Mouse (Mus musculus) forebrain, embryonic 14.5 days (tissue): Measurements from ENCODE around the gene Klf6. TPM values are rescaled to one million over a fixed set of nuclear protein-coding genes. Genes with fewer than 3 reads are reported as not detected.

Experiments used
- ATAC-seq: fragments of 200-750 bp; cut with Nextera tagmentation; 2 replicates; pipeline ENCODE4 v1.8.0; 2017; ENCODE audit warnings: mild to moderate bottlenecking, moderate library complexity
- DNase-seq: peaks from one replicate; pipeline ENCODE4 v3.0.0-alpha.2; 2015; ENCODE audit warnings: low spot score
- H3K27ac ChIP-seq: fragments of 300-500 bp; sonication (generic); 2 replicates; pipeline ENCODE4 v1.5.1; 2014; ENCODE audit warnings: low read depth, mild to moderate bottlenecking, control low read depth, low read length, moderate library complexity
- H3K27me3 ChIP-seq: fragments of 300-500 bp; sonication (generic); replicated peaks from 2 replicates; pipeline ENCODE4 v1.6.1; 2014; ENCODE audit warnings: low read length, control low read depth, mixed read lengths; ENCODE audit not compliant: control insufficient read depth, insufficient read depth
- H3K36me3 ChIP-seq: fragments of 300-500 bp; sonication (generic); 2 replicates; pipeline ENCODE4 v1.6.1; 2014; ENCODE audit warnings: low read length, control low read depth; ENCODE audit not compliant: control insufficient read depth, insufficient read depth
- H3K4me1 ChIP-seq: fragments of 300-500 bp; sonication (generic); 2 replicates; pipeline ENCODE4 v1.6.1; 2014; ENCODE audit warnings: antibody characterized with exemption, low read length, control low read depth; ENCODE audit not compliant: control insufficient read depth, insufficient read depth
- H3K4me2 ChIP-seq: fragments of 300-500 bp; sonication (generic); 2 replicates; pipeline ENCODE4 v1.6.1; 2014; ENCODE audit warnings: mild to moderate bottlenecking, control low read depth, low read length
- H3K4me3 ChIP-seq: fragments of 300-500 bp; sonication (generic); 2 replicates; pipeline ENCODE4 v1.5.1; 2014; ENCODE audit warnings: low read depth, low read length, control low read depth
- H3K9ac ChIP-seq: fragments of 300-500 bp; sonication (generic); 2 replicates; pipeline ENCODE4 v1.6.1; 2014; ENCODE audit warnings: mild to moderate bottlenecking, low read length, control low read depth, moderate library complexity
- H3K9me3 ChIP-seq: fragments of 300-500 bp; sonication (generic); replicated peaks from 2 replicates; pipeline ENCODE4 v1.6.1; 2016; ENCODE audit warnings: low read length, control low read depth, mixed read lengths; ENCODE audit not compliant: control insufficient read depth
- WGBS: fragments of 180-500 bp; shearing (Covaris S2); extraction: QIAGEN DNeasy Blood & Tissue Kit; methylation state at CpG from one replicate; pipeline ENCODE4 v1.1.7; 2014; 5-methylcytosine and 5-hydroxymethylcytosine counted together
- polyA plus RNA-seq: library from polyadenylated mRNA; unstranded; fragments of >200 nt; fragmentation: Nextera tagmentation; extraction: Ambion mirVana; gene quantifications from 2 replicates; pipeline ENCODE4 v1.2.1, GENCODE M21; 2014

Gene Klf6
- polyA plus RNA-seq, 1 experiment from 2014 or later: 56.9 TPM

- no peak overlapping the region for H3K9ac ChIP-seq
- DNase-seq (no peak), ATAC-seq (no peak)
- 3% methylated on average over 7 of the region's 7 CpGs for WGBS
- H3K9me3 ChIP-seq: no peaks in the 10 kb centered on the region
- no peaks in the 10 kb centered on the region for H3K27me3 ChIP-seq
- H3K4me2 ChIP-seq: no peak overlapping the region
- no peak overlapping the region for H3K4me3 ChIP-seq
- H3K36me3 ChIP-seq: no peaks in the 10 kb centered on the region
- H3K27ac ChIP-seq: no peak overlapping the region
- no peaks in the 10 kb centered on the region; the same call in 1 of the 2 replicates for H3K4me1 ChIP-seq
These were observed 29.3 kb upstream of the Klf6 start for GRCm38 (mm10) chr13:5831976-5832375.

DNA sequence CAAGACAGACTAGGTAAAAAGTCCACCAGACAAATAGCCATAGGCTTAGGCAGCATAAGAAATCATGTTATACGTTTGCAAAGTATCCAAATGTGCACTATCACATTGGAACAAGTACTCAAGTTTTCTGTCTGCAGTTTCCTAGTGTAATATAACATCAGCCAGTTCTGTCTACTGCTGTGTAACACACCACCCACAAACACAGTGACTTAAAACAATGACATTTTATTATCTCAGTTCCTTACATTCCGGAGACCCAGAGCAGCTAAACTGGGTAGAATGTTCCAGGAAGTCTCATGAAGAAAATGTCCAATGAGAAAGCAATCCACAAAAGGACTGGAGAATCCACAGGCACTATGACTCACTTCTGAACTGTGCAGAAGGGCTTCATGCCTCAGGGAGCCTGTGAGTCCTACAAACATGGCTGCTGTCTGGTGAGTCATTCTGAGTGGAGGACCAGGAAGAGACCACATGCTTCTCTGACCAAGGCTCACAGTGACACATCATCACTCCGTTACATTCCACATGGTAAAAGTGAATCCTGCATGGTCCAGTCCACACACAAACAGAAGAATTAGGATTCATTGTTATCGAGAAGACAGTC lies 24.0 kb upstream of the Klf6 start:
- no peaks in the 10 kb centered on the region for H3K27me3 ChIP-seq
- H3K9me3 ChIP-seq: no peaks in the 10 kb centered on the region
- H3K4me2 ChIP-seq: no peak overlapping the region
- H3K27ac ChIP-seq: no peak overlapping the region
- no peaks in the 10 kb centered on the region for H3K4me1 ChIP-seq
- ATAC-seq: no peak
- no peak for DNase-seq
- no peak overlapping the region for H3K9ac ChIP-seq
- no peak overlapping the region for H3K4me3 ChIP-seq
- 85% methylated on average over 4 of the region's 4 CpGs for WGBS
- no peaks in the 10 kb centered on the region for H3K36me3 ChIP-seq

GRCm38 (mm10) chr13:5841418-5841817 lies 19.9 kb upstream of the Klf6 start:
- Histone ChIP-seq H3K9me3 (no peaks in the 10 kb centered on the region), H3K4me1 (no peaks in the 10 kb centered on the region), H3K27ac (no peak overlapping the region), H3K9ac (no peak overlapping the region), H3K27me3 (no peaks in the 10 kb centered on the region), H3K4me2 (no peak overlapping the region), H3K4me3 (no peak overlapping the region), H3K36me3 (no peaks in the 10 kb centered on the region)
- WGBS: 94% methylated on average over 6 of the region's 6 CpGs
- DNase-seq: no peak
- ATAC-seq: no peak

DNA sequence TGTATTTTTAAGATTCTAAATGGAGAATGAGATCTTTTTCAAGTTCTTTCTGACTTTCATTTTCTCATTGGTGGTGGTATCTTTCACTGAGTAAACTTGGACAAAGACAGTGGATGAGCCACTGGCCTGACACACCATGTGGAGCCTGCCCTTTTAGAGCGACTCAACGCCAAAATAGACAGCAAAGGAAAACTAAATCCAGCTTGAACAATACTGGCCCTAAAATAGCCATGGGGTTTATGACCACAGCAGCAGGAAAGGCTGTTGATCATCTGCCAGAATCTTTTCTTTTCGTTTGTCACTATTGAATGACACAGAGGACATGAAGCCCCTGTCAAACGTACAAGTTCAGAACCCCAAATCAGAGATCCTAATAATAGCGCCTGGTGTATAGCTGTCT lies 18.4 kb upstream of the Klf6 start:
- no peak for DNase-seq
- Histone ChIP-seq H3K9ac (no peak overlapping the region), H3K27ac (no peak overlapping the region), H3K4me1 (no peaks in the 10 kb centered on the region), H3K4me3 (no peak overlapping the region), H3K4me2 (no peak overlapping the region), H3K27me3 (no peaks in the 10 kb centered on the region), H3K9me3 (no peaks in the 10 kb centered on the region), H3K36me3 (no peaks in the 10 kb centered on the region)
- 73% methylated on average over 5 of the region's 5 CpGs for WGBS
- no peak for ATAC-seq

- WGBS: 41% methylated on average over 2 of the region's 2 CpGs
- H3K9me3 ChIP-seq: no peaks in the 10 kb centered on the region
These were observed 17.5 kb upstream of the Klf6 start for GRCm38 (mm10) chr13:5843829-5844228.

GRCm38 (mm10) chr13:5844338-5844737 lies 16.9 kb upstream of the Klf6 start:
- H3K4me2 ChIP-seq: no peak overlapping the region
- H3K27ac ChIP-seq: no peak overlapping the region
- ATAC-seq (no peak), DNase-seq (no peak)
- H3K9ac ChIP-seq: no peak overlapping the region
- no peaks in the 10 kb centered on the region for H3K27me3 ChIP-seq
- WGBS: 90% methylated on average over 5 of the region's 5 CpGs
- H3K4me3 ChIP-seq: no peak overlapping the region
- no peaks in the 10 kb centered on the region for H3K9me3 ChIP-seq
- no peaks in the 10 kb centered on the region for H3K36me3 ChIP-seq
- no peaks in the 10 kb centered on the region for H3K4me1 ChIP-seq

More at GRCm38 (mm10) chr13:5843829-5844228, 17.5 kb upstream of the Klf6 start:
- H3K4me2 ChIP-seq: no peak overlapping the region
- H3K9ac ChIP-seq: no peak overlapping the region
- no peaks in the 10 kb centered on the region for H3K4me1 ChIP-seq
- no peak overlapping the region for H3K27ac ChIP-seq
- H3K36me3 ChIP-seq: no peaks in the 10 kb centered on the region
- no peaks in the 10 kb centered on the region for H3K27me3 ChIP-seq
- ATAC-seq: no peak
- H3K4me3 ChIP-seq: no peak overlapping the region
- no peak for DNase-seq

DNA sequence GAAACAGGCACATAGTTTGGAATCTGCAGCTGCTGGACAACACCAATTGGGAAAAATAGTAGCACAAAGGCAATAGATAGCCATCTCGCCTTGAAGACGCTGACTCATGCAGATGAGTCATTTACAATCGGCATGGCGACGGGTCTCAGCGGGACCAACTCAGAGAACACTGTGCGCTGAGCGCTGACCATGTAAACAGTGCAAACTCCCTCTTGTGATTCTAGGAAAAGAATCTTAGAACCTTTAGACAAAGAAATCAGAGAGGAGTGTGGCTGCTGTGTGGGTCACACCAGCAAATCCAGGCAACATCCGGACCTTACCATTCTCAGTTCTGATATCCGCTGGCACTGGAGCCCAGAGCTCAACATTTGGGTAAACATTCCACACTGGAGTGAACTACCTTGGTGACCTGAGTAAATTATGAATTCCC lies 16.1 kb upstream of the Klf6 start:
- no peak for DNase-seq
- no peak for ATAC-seq
- Histone ChIP-seq H3K4me1 (no peaks in the 10 kb centered on the region), H3K9me3 (no peaks in the 10 kb centered on the region), H3K27ac (no peak overlapping the region), H3K4me2 (no peak overlapping the region), H3K9ac (no peak overlapping the region), H3K27me3 (no peaks in the 10 kb centered on the region), H3K36me3 (no peaks in the 10 kb centered on the region), H3K4me3 (no peak overlapping the region)
- 62% methylated on average over 10 of the region's 10 CpGs for WGBS

DNA sequence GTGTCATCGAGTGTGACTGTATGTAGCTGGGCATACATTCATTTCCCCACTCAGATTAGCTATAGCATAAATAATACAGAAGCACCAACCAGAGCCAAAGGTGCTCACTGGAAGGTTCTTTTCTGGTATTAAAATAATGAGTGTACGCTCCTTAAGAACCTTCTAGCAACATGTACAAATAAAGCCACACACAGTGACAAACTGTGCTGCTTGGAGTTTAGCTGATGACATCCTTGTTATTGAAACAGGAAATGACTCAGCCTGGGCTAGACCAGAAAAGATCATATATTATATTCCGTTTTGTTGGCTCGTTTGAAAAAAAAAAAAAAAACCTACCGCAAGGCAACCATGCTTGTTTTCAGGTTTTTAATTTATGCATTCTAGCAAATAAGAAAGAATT lies 15.7 kb upstream of the Klf6 start:
- H3K27me3 ChIP-seq: no peaks in the 10 kb centered on the region
- WGBS: 87% methylated on average over 5 of the region's 5 CpGs
- no peaks in the 10 kb centered on the region for H3K4me1 ChIP-seq
- no peaks in the 10 kb centered on the region for H3K36me3 ChIP-seq
- H3K9ac ChIP-seq: no peak overlapping the region
- DNase-seq: no peak
- no peak overlapping the region for H3K27ac ChIP-seq
- no peak overlapping the region for H3K4me3 ChIP-seq
- no peak overlapping the region for H3K4me2 ChIP-seq
- H3K9me3 ChIP-seq: no peaks in the 10 kb centered on the region
- no peak for ATAC-seq

DNA sequence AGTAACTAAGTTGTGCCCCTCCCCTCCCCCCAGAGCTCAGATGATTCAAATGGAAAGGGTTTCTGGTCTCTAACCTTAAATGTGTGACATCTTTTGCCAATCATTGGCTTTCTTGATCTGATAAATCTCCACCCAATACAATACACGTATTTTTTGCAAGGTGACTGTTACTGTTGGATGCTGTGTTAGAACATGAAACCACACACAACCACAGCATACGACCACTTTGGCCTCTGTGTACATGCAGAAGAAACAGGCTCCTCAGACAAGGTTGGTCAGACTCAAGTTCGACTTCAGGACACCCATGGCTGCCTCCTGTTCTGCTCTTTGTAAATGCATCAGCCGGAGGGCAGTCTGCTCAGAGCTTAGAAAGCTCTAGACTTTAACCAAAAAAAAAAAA lies 14.4 kb upstream of the Klf6 start:
- H3K27me3 ChIP-seq: no peaks in the 10 kb centered on the region
- no peak overlapping the region for H3K4me3 ChIP-seq
- 85% methylated on average over 4 of the region's 4 CpGs for WGBS
- no peak overlapping the region for H3K9ac ChIP-seq
- no peaks in the 10 kb centered on the region for H3K4me1 ChIP-seq
- DNase-seq (no peak), ATAC-seq (no peak)
- no peaks in the 10 kb centered on the region for H3K9me3 ChIP-seq
- no peak overlapping the region for H3K4me2 ChIP-seq
- H3K36me3 ChIP-seq: no peaks in the 10 kb centered on the region
- H3K27ac ChIP-seq: no peak overlapping the region
